Mouse (Mus musculus): Measurements from ENCODE around the gene Kazn.

GRCm38 (mm10) chr4:142095513-142096241 is 143.5 kb downstream of the Kazn start:
- TF ChIP-seq CTCF (IDR thresholded peaks at IDR 0.05; ENCODE audit: low read depth), result no peak
- no peak for TF ChIP-seq EP300 (IDR thresholded peaks at IDR 0.05; ENCODE audit: low read depth)

Data from liver, postnatal 0 days (tissue).